ENCODE assay signal across 8 mouse cellular contexts in the genomic region with DNA sequence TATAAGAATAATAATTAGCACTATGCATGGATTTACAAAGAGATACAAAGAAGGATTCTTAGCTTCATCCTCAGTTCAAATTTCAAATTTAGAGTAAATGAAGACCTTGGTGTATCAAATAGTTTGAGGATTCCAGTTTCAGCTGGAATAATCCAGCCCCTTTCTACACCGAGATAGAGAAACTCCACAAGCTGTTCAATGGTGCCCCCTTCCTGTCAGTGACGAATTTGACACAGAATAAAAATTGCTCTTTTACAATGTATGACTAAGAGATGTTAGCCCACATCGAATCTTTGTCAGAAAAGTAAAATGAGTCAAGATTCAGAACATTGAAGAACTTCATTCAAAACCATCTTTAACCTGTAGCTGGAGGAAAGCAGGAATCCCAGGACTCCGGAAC.
DNase-seq lines count a peak whose midpoint lies in the region; ATAC-seq lines count a peak whose summit lies in the region.

No protein-coding gene starts in this region.

- intact Hi-C loops in heart, postnatal 25 days (cut with DNase I): loop anchor here (2.0 to 5.0 kb wide), 2 partner anchors 653 to 1172 kb away; partner anchors contain the start of gene Osr1

- peak; percentile 31 for DNase-seq in heart, adult 8-10 months (ENCODE audit: low spot score)
- no peak for DNase-seq in heart, postnatal 25 days (ENCODE audit: low spot score)
- DNase-seq in 416B (ENCODE audit: low read depth): peak; percentile 28
- peak; percentile 60 for DNase-seq in brain, adult 2 months (ENCODE audit: low read depth, low spot score)
- peak; percentile 51 for DNase-seq in kidney, postnatal 10 days
- no peak for DNase-seq in thymus, postnatal 14 days

- 0 out of 2 replicates have a peak, but pooled peaks have one; percentile 37 for ATAC-seq in megakaryocyte progenitor cell, adult 5-6 weeks (replicated peaks; ENCODE audit: poor library complexity)
- no peak for ATAC-seq in erythroblast, adult 5-6 weeks (replicated peaks; ENCODE audit: low FRiP score, poor library complexity, severe bottlenecking)

Comparison
In these comparisons a context has a peak if more than half of its experiments do, and no peak if none do; other contexts are left out.
1. DNase-seq: peak in heart, adult 8-10 months (single experiment), 416B (single experiment), brain, adult 2 months (single experiment) and kidney, postnatal 10 days (single experiment); none in heart, postnatal 25 days (single experiment) and thymus, postnatal 14 days (single experiment).